Mouse (Mus musculus): ENCODE data around the gene E2f1.

DNA sequence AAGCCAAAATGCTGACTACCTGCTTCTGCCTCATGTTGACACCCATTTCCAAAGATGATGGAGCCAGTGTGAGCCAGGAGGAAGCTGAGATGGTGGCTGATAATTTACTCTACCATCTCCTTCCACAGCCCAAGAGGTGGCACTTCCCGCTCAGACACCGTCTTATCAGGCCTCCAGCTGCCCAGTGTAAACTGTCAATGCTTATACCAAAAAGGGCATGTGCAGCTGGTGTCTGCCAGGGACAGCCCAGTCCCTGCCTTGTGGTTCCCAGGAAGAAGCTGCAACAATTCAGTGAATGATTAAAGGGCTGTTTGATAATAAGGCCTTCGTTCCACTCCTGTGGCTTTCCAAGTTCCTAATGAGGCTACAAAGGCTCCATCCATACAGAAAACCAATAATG, 31.0 kb downstream of the E2f1 start:
- TF ChIP-seq CTCF (IDR thresholded peaks at IDR 0.05; ENCODE audit: insufficient read depth, low read length) (no peak), POLR2A (IDR thresholded peaks at IDR 0.05; ENCODE audit: borderline replicate concordance, extremely low read depth, low read depth, low read length) (no peak)
